Mouse (Mus musculus) embryo, embryonic 10 days (tissue): ENCODE results near the gene Spag6.

Experiments used
- DNase-seq: peaks from one replicate; pipeline ENCODE4 v3.0.0-alpha.2; 2015; ENCODE audit warnings: low spot score

Spag6 gene

GRCm38 (mm10) chr2:18734394-18735127 lies 40.7 kb downstream of the Spag6 start:
- DNase-seq, result peak; percentile 15

GRCm38 (mm10) chr2:18737040-18737439 lies 43.2 kb downstream of the Spag6 start:
- DNase-seq, result no peak

- DNase-seq, result no peak
Measured at GRCm38 (mm10) chr2:18739216-18739615, 45.4 kb downstream of the Spag6 start.

GRCm38 (mm10) chr2:18756144-18756543 lies 62.3 kb downstream of the Spag6 start:
- no peak for DNase-seq

- no peak for DNase-seq
Measured at GRCm38 (mm10) chr2:18764846-18765245, 71.0 kb downstream of the Spag6 start.

GRCm38 (mm10) chr2:18765481-18766249 lies 71.8 kb downstream of the Spag6 start:
- no peak for DNase-seq

- no peak for DNase-seq
Measured at GRCm38 (mm10) chr2:18766441-18766820, 72.6 kb downstream of the Spag6 start.

- DNase-seq, result peak; percentile 78
Measured at GRCm38 (mm10) chr2:18766821-18767541, 73.1 kb downstream of the Spag6 start.

GRCm38 (mm10) chr2:18768414-18768813 lies 74.6 kb downstream of the Spag6 start:
- no peak for DNase-seq

- no peak for DNase-seq
Measured at GRCm38 (mm10) chr2:18772413-18772812, 78.6 kb downstream of the Spag6 start.

- DNase-seq, result no peak
Measured at GRCm38 (mm10) chr2:18774326-18774725, 80.5 kb downstream of the Spag6 start.

GRCm38 (mm10) chr2:18778220-18778619 lies 84.4 kb downstream of the Spag6 start:
- DNase-seq, result peak; percentile 76

- no peak for DNase-seq
Measured at GRCm38 (mm10) chr2:18779830-18780229, 86.0 kb downstream of the Spag6 start.

GRCm38 (mm10) chr2:18781296-18781695 lies 87.5 kb downstream of the Spag6 start:
- DNase-seq, result no peak

GRCm38 (mm10) chr2:18794261-18794660 lies 100.4 kb downstream of the Spag6 start:
- DNase-seq, result no peak

GRCm38 (mm10) chr2:18797776-18798175 lies 103.9 kb downstream of the Spag6 start:
- DNase-seq, result peak; percentile 43

GRCm38 (mm10) chr2:18799265-18799965 lies 105.6 kb downstream of the Spag6 start:
- peak; percentile 48 for DNase-seq
